Mouse (Mus musculus) left cerebral cortex, adult 9 months (tissue): Measurements from ENCODE around the gene Josd1.

Experiments used
- DNase-seq, 2 experiments: peaks; one replicate each; pipeline ENCODE4 v3.0.0; 2022; ENCODE audit warnings: low spot score in 2 of 2

Gene Josd1

GRCm38 (mm10) chr15:79687646-79688267 lies at the start of gene Josd1:
Josd1 (minus strand) TSS chr15:79687919.
- DNase-seq = peak; percentile 86 to 96

DNA sequence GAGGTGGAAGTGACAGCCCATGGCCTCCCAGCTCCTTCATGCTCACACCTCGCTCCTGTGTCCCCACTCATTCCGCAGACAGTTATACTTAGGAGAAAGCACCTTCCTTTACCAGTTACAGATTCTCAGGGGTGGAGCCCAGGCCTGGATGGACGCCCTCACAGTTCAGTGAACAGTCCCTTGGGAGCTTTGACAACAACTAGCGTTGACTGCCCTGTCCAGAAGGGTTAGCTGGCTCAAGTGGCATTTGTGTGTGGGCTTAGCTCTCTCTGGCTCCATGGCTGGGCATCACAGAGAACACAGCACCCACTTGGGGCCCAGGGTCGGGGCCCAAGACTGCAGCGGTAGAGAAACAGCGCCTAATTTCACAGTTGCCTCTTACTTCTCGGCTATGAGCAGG lies 46.6 kb upstream of the Josd1 start:
- DNase-seq = no peak

- no peak for DNase-seq
Measured at GRCm38 (mm10) chr15:79733640-79734039, 45.9 kb upstream of the Josd1 start.

GRCm38 (mm10) chr15:79733192-79733591 lies 45.5 kb upstream of the Josd1 start:
- DNase-seq = no peak

- DNase-seq = no peak
Measured at GRCm38 (mm10) chr15:79731554-79731953, 43.8 kb upstream of the Josd1 start.

DNA sequence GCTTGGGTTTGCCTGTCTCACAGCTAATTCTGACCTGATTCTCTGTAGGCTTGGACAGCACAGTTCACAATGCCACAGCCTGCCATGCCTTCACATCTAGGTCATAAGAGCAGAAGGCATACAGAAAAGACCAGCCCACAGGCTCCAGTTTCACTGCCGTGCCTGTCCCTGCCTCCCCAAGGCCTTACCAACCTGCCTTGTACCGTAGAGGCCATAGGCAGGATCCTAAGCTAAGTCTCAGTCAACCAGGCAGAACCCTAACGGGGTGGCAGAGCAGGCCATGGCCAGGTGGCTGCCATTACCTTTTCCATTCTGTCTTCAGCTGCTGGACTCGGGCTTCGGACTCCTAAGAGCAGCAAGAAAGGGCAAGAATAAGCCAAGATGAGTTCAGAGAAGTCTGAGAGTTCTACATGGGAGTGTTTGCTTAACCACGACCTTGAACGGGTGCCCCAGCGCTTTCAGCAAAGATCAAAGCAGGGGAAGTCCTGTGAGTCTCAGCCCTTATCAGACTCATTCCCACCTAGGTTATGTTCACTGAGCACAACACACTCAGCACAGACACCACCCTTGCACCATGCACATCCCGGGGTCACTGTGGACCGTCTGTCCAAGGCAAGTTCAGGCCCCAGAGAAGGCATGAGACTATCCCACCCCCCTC lies 41.1 kb upstream of the Josd1 start:
- no peak for DNase-seq

DNA sequence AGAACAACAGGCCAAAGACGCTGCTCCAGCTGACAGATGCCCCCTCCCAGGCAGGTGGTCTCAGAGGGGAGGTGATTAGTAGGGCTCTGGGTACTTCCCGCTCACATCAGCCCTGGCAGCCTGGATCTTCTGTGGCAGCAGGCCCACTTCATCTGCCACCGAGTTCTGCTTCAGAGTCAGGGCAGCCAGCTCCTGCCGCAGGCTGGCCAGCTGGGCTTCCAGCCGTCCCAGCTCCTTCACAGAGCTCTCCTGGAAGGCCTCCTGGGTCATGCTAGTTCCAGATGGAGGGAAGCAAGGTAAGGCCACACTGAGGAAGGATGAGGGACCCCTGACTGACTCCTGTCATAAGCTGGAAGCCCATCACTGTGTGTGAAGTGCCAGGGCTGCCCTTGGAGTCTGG lies 40.6 kb upstream of the Josd1 start:
- no peak for DNase-seq

DNA sequence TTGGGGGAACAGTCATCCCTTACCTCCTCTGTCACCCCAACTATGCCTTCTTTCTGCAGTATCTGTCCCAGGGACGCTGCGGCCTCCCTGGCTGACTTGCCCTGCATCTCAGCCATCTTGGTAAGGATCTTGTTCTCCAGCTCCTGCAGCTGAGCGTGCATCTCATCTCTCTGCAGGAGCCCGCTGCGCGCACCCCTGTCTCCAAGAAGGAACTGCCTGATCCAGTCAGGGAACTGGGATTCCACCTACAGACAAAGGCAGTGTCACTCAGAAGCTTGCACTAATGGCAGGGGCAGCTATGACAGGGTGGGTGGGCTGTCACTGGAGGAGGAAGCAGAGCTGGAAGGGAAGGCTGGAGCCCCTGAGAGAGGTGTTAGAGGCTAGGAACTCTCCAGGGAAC lies 40.1 kb upstream of the Josd1 start:
- DNase-seq = peak in 1 of 2 experiments; percentile 70

GRCm38 (mm10) chr15:79725190-79725789 lies 37.6 kb upstream of the Josd1 start:
- DNase-seq = peak; percentile 66 to 76

- DNase-seq = no peak
Measured at GRCm38 (mm10) chr15:79723439-79723838, 35.7 kb upstream of the Josd1 start.

DNA sequence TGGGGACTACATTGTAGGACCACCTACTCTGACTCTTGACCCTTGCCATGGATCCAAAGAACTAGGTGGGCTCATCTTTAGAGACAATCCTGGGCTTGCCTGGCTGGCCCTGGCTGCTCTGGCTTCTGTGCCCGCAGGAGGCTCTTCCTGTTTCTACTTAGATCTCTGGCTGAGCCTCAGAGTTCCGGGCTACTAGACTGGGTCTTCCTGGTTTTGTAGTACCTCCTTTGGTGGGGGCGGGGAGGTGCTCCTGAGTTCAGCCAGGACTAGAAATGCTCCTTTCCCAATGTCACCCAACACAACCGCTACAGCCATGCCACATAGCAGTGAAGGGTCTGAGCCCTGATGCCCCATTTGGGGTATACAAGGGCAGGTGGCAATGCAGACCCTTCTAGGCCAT lies 33.1 kb upstream of the Josd1 start:
- no peak for DNase-seq

GRCm38 (mm10) chr15:79720267-79720666 lies 32.5 kb upstream of the Josd1 start:
- no peak for DNase-seq

DNA sequence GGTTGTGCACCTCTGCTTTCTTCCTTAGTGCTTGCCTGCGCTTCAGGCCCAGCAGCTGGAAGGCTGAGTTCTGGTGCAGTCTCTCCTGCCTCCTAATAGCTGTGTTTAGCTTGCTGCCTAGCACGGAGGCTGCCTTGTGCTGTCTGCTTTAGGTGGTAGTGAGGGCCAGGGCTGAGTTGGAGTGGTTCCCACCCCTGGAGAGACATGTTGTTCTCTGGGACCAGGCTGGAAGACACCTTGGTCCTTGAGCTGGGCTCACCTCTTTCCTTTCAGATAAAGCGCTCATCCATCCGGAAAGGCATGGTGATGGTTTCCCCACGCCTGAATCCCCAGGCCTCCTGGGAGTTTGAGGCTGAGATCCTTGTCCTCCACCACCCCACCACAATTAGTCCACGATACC lies 29.0 kb upstream of the Josd1 start:
- no peak for DNase-seq

DNA sequence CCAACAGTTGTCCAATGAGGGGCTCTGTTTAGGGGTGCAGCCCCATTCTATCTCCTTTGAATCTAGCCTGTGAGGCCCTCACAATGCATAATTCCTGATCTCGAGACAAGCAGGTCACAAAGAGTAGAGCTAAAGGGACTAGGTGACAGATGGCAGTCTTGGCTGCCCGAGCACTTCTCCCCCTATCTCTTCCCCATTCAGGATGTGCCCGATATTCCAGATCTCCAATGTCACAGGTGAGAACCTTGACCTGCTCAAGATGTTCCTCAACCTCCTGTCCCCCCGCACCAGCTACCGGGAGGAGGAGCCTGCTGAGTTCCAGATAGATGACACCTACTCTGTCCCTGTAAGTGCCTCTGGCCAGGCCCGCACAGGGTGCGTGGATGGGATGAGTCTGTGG lies 27.9 kb upstream of the Josd1 start:
- DNase-seq = no peak

DNA sequence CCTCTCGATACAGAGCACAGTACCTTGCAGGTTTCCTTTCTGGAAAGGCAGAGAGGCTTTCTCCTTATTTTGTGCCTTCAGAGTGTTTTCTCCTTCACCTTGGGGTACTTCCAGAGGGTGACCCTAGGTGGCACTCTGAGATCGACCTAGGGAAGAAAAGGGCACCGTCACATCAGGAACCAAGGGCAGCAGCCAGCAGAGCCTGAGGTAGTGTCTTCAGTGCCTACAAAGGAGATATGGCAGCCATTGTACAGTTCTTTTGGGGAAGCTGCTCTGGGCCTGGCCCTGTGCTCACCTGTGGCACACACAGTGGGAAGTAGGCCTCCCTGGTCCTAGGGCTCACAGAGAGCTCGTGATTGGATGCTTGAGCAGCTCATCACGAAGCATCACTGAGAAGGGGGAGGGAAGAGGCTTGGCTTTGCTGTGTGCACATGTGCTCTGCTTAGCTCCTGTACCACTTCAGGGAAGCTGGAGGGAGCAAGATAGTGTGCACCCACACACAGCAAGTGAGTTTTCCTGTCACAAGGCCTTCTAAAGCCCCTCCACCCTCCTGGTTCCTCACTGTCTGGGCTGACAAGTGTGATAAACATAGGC lies 20.6 kb upstream of the Josd1 start:
- no peak for DNase-seq

DNA sequence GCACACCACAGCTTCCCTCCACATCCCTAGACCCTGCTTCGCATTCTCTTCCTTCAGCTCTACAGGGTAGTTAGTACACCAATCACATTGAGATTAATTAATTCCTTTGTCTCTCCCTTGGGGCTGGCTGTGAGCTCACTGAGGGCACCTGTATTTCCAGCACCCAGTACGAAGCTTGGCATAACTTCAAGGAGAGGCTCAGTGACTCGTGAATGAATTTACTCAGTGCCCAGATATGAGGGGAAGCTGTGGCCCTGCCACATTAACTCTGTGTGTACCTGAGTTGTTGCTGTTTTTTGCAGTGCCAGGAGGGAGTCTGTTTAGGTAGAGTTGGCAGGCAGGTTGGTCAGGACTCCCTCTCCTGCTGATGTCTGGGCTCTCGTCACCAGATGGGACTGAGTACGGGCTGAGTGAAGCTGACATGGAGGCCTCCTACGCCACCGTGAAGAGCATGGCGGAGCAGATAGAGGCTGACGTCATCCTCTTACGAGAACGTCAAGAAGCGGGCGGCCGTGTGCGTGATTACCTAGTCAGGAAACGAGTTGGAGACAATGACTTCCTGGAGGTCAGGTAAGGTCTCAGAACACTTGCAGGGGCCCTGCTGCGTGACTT lies 19.0 kb upstream of the Josd1 start:
- DNase-seq = no peak

- DNase-seq = no peak
Measured at GRCm38 (mm10) chr15:79697558-79698187, 10.0 kb upstream of the Josd1 start.

DNA sequence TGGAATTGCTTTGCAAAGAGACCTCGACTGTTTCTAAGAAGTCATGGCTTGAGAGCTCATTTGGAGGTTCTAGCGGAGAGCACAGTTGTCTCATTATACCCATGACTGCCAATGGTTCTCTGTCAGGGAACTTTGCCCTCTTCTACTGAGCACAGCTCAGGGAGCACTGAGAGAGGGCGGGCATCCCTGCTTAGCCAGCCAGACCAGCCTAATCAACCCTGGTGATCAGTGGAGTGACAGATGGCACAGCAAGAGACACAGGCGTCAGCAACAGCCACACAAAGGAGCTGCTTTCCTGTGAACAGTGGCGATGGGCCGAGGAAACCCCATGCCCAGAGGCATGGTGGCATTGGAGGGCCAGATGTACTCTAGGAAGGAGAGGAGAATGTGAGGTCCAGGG lies 9.3 kb upstream of the Josd1 start:
- DNase-seq = no peak

- DNase-seq = no peak
Measured at GRCm38 (mm10) chr15:79696508-79696907, 8.8 kb upstream of the Josd1 start.

DNA sequence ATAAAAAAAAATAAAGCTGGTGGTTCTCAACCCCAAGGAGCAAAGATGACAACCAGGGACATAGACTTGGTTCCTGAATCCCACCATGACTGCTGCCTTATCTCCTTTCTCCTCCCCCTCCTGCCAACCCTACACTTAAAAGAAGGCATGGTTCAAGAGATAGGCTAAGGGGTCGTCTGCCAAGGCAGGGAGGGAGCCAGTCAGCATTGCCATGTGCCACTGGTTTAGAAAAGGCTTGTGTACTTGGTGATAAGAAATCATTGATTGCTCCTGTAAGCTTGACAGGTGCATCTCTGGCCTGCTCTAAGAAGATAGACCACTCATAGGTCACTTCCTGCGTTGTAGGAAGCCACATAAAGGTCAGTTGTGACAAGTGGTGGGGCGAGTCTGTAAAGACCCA lies 7.8 kb upstream of the Josd1 start:
- DNase-seq = no peak

DNA sequence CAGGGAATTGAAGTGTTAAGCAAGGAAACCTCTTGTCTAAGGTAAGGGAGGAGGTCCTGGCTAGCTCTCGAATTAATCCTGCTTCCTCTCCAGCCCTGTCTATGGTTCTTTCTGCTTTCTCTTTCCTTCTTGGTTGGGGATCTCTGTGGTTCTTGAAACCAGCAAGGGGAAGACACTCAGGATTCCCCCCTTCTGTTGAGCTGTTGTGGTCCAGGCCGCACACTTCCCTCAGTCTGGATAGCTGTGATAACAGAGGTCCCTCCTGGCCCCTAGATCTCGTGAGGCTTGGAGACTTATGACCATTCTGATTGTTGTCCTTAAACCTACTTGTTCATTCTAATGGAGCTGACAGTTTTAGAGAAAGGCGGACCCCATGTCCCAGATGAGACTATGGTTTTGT lies 6.8 kb upstream of the Josd1 start:
- no peak for DNase-seq

DNA sequence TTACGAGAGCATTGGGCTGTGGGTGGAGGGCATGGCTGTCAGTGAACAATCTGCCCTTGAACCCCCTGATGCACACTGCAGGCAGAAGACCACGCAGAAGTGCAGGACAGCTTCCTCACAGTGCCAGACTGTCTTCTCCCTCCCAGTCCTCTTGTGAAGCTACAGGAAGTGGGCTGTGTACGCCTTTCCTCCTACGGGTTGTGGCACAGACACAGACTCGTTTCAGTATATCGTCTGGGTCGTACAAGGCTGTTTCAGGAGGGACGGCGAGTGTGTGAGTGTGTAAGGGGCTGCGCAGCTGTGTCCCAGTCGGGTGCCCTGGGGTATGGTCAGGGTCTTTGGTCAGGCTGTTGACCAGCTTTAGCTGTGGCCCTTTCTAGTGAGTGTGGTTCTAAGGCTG lies 6.0 kb upstream of the Josd1 start:
- no peak for DNase-seq
